Mouse (Mus musculus): Measurements from ENCODE around the gene Abr. TPM values are rescaled to one million over a fixed set of nuclear protein-coding genes. Genes with fewer than 3 reads are reported as not detected.

The Abr gene
- total RNA-seq, 4 experiments from 2014 or later: 21.9 to 28.6 (median 25.0) TPM

- no peak for DNase-seq (ENCODE audit: low spot score)
Measured at GRCm38 (mm10) chr11:76459489-76459888, 162.6 kb downstream of the Abr start.

GRCm38 (mm10) chr11:76458730-76459129 is 163.4 kb downstream of the Abr start:
- DNase-seq (ENCODE audit: low spot score): no peak

- no peak for DNase-seq (ENCODE audit: low spot score)
Measured at GRCm38 (mm10) chr11:76456897-76457296, 165.2 kb downstream of the Abr start.

- DNase-seq (ENCODE audit: low spot score): peak; percentile 86
Measured at GRCm38 (mm10) chr11:76456233-76456632, 165.9 kb downstream of the Abr start.

GRCm38 (mm10) chr11:76454492-76454891 is 167.6 kb downstream of the Abr start:
- DNase-seq (ENCODE audit: low spot score): peak; percentile 56

- no peak for DNase-seq (ENCODE audit: low spot score)
Measured at GRCm38 (mm10) chr11:76450202-76450561, 171.9 kb downstream of the Abr start.

- DNase-seq (ENCODE audit: low spot score): peak; percentile 32
Measured at GRCm38 (mm10) chr11:76449520-76450201, 172.5 kb downstream of the Abr start.

GRCm38 (mm10) chr11:76446251-76446650 is 175.9 kb downstream of the Abr start:
- no peak for DNase-seq (ENCODE audit: low spot score)

- DNase-seq (ENCODE audit: low spot score): no peak
Measured at GRCm38 (mm10) chr11:76445459-76445858, 176.7 kb downstream of the Abr start.

GRCm38 (mm10) chr11:76439666-76440065 is 182.4 kb downstream of the Abr start:
- no peak for DNase-seq (ENCODE audit: low spot score)

GRCm38 (mm10) chr11:76436864-76437437 is 185.2 kb downstream of the Abr start:
- peak; percentile 63 for DNase-seq (ENCODE audit: low spot score)

GRCm38 (mm10) chr11:76436009-76436408 is 186.1 kb downstream of the Abr start:
- DNase-seq (ENCODE audit: low spot score): no peak

GRCm38 (mm10) chr11:76429966-76430631 is 192.0 kb downstream of the Abr start:
- DNase-seq (ENCODE audit: low spot score): no peak

- no peak for DNase-seq (ENCODE audit: low spot score)
Measured at GRCm38 (mm10) chr11:76429556-76429955, 192.6 kb downstream of the Abr start.

- DNase-seq (ENCODE audit: low spot score): no peak
Measured at GRCm38 (mm10) chr11:76429046-76429445, 193.1 kb downstream of the Abr start.

GRCm38 (mm10) chr11:76427781-76428180 is 194.3 kb downstream of the Abr start:
- DNase-seq (ENCODE audit: low spot score): peak; percentile 48

GRCm38 (mm10) chr11:76425749-76426148 is 196.4 kb downstream of the Abr start:
- DNase-seq (ENCODE audit: low spot score): no peak

GRCm38 (mm10) chr11:76420896-76421295 is 201.2 kb downstream of the Abr start:
- no peak for DNase-seq (ENCODE audit: low spot score)

- DNase-seq (ENCODE audit: low spot score): no peak
Measured at GRCm38 (mm10) chr11:76419179-76419578, 202.9 kb downstream of the Abr start.

GRCm38 (mm10) chr11:76418423-76418822 is 203.7 kb downstream of the Abr start:
- no peak for DNase-seq (ENCODE audit: low spot score)

GRCm38 (mm10) chr11:76415985-76416384 is 206.1 kb downstream of the Abr start:
- DNase-seq (ENCODE audit: low spot score): no peak

GRCm38 (mm10) chr11:76415001-76415400 is 207.1 kb downstream of the Abr start:
- DNase-seq (ENCODE audit: low spot score): no peak

- DNase-seq (ENCODE audit: low spot score): no peak
Measured at GRCm38 (mm10) chr11:76413202-76413601, 208.9 kb downstream of the Abr start.
